Mouse (Mus musculus): ENCODE measurements around the gene Zdhhc14. TPM values are rescaled to one million over a fixed set of nuclear protein-coding genes. Genes with fewer than 3 reads are reported as not detected.

Gene Zdhhc14
- polyA plus RNA-seq, 1 experiment from 2014 or later: 6.2 TPM

DNA sequence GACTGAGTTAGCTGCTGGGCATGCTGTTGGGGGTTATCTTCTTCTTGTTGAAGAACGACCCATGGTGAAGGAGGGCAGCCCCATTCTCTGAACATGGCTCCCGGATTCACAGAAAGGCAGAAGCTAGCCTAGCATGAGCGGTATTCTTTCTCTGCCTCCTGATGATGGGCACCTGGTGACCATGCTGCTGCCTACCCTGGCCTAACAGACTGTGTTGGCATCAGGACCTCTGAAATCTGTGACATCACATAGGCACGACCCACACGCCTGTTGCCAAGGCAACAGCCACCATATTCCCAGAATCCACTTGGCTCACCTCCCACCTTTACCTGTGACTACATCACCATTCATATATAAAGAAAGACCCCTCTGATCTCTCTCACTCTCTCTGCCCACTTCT, 251.7 kb downstream of the Zdhhc14 start:
- H3K36me3 ChIP-seq (ENCODE audit: control insufficient read depth, insufficient read depth, low read length): 0 out of 2 replicates have a peak, but pooled peaks cover 2% of the 10 kb centered on the region
- H3K4me2 ChIP-seq: no peak overlapping the region
- H3K4me1 ChIP-seq (replicated peaks; ENCODE audit: control insufficient read depth, insufficient read depth, low read length): no peaks in the 10 kb centered on the region
- ATAC-seq (replicated peaks; ENCODE audit: low FRiP score) (no peak), DNase-seq (ENCODE audit: low spot score) (no peak)
- WGBS: 87% methylated on average over 5 of the region's 5 CpGs
- no peak overlapping the region for H3K27ac ChIP-seq (ENCODE audit: low read depth, low read length)
- no peak overlapping the region for H3K9ac ChIP-seq (ENCODE audit: low read depth, low read length)
- H3K9me3 ChIP-seq (ENCODE audit: control insufficient read depth, low read length): no peaks in the 10 kb centered on the region
- no peaks in the 10 kb centered on the region for H3K27me3 ChIP-seq (replicated peaks; ENCODE audit: control insufficient read depth, insufficient read depth, low read length)
- H3K4me3 ChIP-seq (ENCODE audit: low read depth, low read length): no peak overlapping the region

DNA sequence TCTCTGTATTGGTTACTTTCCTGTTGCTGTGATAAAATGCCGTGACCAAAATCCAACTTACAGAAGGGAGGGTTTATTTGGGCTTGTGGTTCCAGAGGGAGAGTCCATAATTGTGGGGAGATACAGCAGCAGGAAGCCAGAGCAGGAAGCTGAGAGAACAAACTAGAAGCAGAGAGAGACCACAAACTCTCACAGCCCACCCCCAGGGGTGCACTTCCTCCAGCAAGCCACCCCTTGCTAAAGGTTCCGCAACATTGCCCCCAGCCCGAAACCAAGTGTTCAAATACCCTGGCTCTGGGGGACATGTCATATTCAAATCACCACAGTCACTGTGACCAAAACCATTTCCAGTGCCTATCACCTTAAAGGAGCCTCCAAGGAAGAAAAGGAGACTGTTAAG, 254.0 kb downstream of the Zdhhc14 start:
- no peaks in the 10 kb centered on the region for H3K27me3 ChIP-seq (replicated peaks; ENCODE audit: control insufficient read depth, insufficient read depth, low read length)
- no peaks in the 10 kb centered on the region for H3K9me3 ChIP-seq (ENCODE audit: control insufficient read depth, low read length)
- H3K36me3 ChIP-seq (ENCODE audit: control insufficient read depth, insufficient read depth, low read length): 0 out of 2 replicates have a peak, but pooled peaks cover 2% of the 10 kb centered on the region
- H3K4me3 ChIP-seq (ENCODE audit: low read depth, low read length): no peak overlapping the region
- H3K27ac ChIP-seq (ENCODE audit: low read depth, low read length): no peak overlapping the region
- H3K4me1 ChIP-seq (replicated peaks; ENCODE audit: control insufficient read depth, insufficient read depth, low read length): no peaks in the 10 kb centered on the region
- DNase-seq (ENCODE audit: low spot score): no peak
- no peak overlapping the region for H3K4me2 ChIP-seq
- WGBS: 76% methylated on average over 3 of the region's 3 CpGs
- H3K9ac ChIP-seq (ENCODE audit: low read depth, low read length): no peak overlapping the region
- ATAC-seq (replicated peaks; ENCODE audit: low FRiP score): no peak

DNA sequence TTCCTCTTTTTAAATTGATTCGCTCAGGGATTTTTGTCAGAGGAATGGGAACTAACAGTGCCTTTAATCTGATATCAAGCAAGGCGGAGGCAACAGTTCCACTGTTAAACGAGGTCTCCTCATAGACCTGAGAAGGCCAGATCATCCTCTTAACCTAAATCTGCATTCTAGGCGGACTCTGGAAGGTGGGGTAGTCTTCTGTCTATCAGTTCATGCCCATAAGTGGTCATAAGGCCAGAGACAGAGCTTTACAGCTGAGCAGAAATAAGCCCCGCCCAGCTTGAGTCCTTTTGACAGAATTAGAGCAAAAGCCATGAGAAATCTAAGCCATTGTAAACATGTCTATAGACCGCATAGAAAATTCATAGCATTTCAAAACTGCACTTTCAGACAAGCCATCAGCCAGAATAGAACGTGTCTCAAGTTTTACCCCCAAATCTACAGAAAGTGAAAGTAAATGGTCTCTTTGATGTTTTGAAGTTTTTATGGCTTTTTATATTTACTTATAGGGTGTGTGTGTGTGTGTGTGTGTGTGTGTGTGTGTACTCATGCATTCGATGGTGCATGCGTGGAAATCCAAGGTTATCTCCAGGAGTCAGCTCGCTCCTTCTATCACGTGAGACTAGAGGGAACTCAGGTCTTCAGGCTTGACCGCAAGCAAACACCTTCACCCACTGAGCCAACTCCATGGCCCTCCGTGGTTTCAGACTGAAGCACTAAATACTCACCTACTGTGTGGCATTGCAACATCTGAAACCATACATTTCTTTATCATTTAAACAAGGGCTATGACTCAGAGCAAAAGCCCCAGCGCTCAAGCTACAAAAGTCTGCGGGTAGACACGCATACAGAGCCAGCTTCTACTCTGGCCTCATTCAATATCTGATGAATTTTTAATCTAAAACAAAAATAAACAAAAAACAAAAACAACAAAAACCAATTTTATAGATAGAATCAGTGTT, 255.5 kb downstream of the Zdhhc14 start:
- H3K4me3 ChIP-seq (ENCODE audit: low read depth, low read length): no peak overlapping the region
- ATAC-seq (replicated peaks; ENCODE audit: low FRiP score) (no peak), DNase-seq (ENCODE audit: low spot score) (no peak)
- H3K9me3 ChIP-seq (ENCODE audit: control insufficient read depth, low read length): no peaks in the 10 kb centered on the region
- 76% methylated on average over 16 of the region's 16 CpGs for WGBS
- no peak overlapping the region for H3K4me2 ChIP-seq
- H3K4me1 ChIP-seq (replicated peaks; ENCODE audit: control insufficient read depth, insufficient read depth, low read length): peaks cover 3% of the 10 kb centered on the region; the same call in 1 of the 2 replicates
- no peak overlapping the region for H3K27ac ChIP-seq (ENCODE audit: low read depth, low read length)
- no peaks in the 10 kb centered on the region for H3K27me3 ChIP-seq (replicated peaks; ENCODE audit: control insufficient read depth, insufficient read depth, low read length)
- no peak overlapping the region for H3K9ac ChIP-seq (ENCODE audit: low read depth, low read length)
- no peaks in the 10 kb centered on the region for H3K36me3 ChIP-seq (ENCODE audit: control insufficient read depth, insufficient read depth, low read length)

DNA sequence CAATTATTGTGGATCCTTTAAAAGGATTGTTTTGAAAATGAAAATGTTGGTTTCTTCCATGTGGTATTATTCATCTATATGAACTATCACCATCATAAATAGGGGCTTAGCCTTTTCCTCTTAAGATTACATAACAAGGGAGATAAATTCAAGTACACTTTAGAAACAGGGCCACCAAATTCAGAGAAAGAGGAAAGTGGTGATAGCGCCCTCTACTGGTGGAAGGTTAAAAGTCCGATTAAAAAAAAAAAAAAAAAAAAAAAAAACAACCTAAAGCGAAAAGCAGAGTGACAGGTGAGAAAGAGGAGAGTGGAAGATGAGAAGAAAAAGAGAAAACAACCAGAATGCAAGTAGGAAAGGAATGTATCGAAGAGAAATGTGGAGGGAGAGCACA, 256.1 kb downstream of the Zdhhc14 start:
- Histone ChIP-seq H3K4me3 (ENCODE audit: low read depth, low read length) (no peak overlapping the region), H3K27me3 (replicated peaks; ENCODE audit: control insufficient read depth, insufficient read depth, low read length) (no peaks in the 10 kb centered on the region), H3K4me2 (no peak overlapping the region), H3K27ac (ENCODE audit: low read depth, low read length) (no peak overlapping the region), H3K9ac (ENCODE audit: low read depth, low read length) (no peak overlapping the region), H3K4me1 (replicated peaks; ENCODE audit: control insufficient read depth, insufficient read depth, low read length) (peaks cover 4% of the 10 kb centered on the region; the same call in 1 of the 2 replicates), H3K36me3 (ENCODE audit: control insufficient read depth, insufficient read depth, low read length) (no peaks in the 10 kb centered on the region), H3K9me3 (ENCODE audit: control insufficient read depth, low read length) (no peaks in the 10 kb centered on the region)
- ATAC-seq (replicated peaks; ENCODE audit: low FRiP score) (no peak), DNase-seq (ENCODE audit: low spot score) (no peak)
- WGBS: 5% methylated on average over 4 of the region's 4 CpGs

DNA sequence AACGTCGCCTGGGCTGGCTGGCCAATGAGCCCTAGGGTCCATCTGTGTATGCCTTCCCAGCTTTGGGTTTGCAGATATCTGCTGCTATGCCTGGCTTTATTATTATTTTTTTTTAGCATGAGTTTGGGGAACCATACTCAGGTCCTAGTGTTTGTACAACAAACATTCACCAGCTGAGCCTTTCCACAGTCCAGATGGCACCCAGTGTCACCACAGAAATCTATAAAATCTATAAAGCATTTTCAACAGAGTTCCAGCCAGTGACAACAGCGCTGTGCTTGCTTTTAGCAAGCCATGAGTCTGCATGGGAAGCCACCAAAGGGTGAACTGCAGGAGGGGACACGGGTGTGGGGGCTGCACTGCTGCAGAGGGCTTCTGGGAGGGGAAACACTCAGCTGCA, 257.9 kb downstream of the Zdhhc14 start:
- peaks cover 4% of the 10 kb centered on the region; the same call in 1 of the 2 replicates for H3K4me1 ChIP-seq (replicated peaks; ENCODE audit: control insufficient read depth, insufficient read depth, low read length)
- H3K27ac ChIP-seq (ENCODE audit: low read depth, low read length): no peak overlapping the region
- ATAC-seq (replicated peaks; ENCODE audit: low FRiP score) (no peak), DNase-seq (ENCODE audit: low spot score) (no peak)
- H3K36me3 ChIP-seq (ENCODE audit: control insufficient read depth, insufficient read depth, low read length): no peaks in the 10 kb centered on the region
- H3K27me3 ChIP-seq (replicated peaks; ENCODE audit: control insufficient read depth, insufficient read depth, low read length): no peaks in the 10 kb centered on the region
- no peak overlapping the region for H3K4me2 ChIP-seq
- H3K9ac ChIP-seq (ENCODE audit: low read depth, low read length): no peak overlapping the region
- H3K9me3 ChIP-seq (ENCODE audit: control insufficient read depth, low read length): no peaks in the 10 kb centered on the region
- 68% methylated on average over 4 of the region's 4 CpGs for WGBS
- H3K4me3 ChIP-seq (ENCODE audit: low read depth, low read length): no peak overlapping the region

- WGBS: 74% methylated on average over 3 of the region's 3 CpGs
- H3K9ac ChIP-seq (ENCODE audit: low read depth, low read length): no peak overlapping the region
- H3K27me3 ChIP-seq (replicated peaks; ENCODE audit: control insufficient read depth, insufficient read depth, low read length): no peaks in the 10 kb centered on the region
- DNase-seq (ENCODE audit: low spot score): no peak
- H3K27ac ChIP-seq (ENCODE audit: low read depth, low read length): no peak overlapping the region
- no peak for ATAC-seq (replicated peaks; ENCODE audit: low FRiP score)
- peaks cover 4% of the 10 kb centered on the region; the same call in 1 of the 2 replicates for H3K4me1 ChIP-seq (replicated peaks; ENCODE audit: control insufficient read depth, insufficient read depth, low read length)
- no peak overlapping the region for H3K4me3 ChIP-seq (ENCODE audit: low read depth, low read length)
- H3K9me3 ChIP-seq (ENCODE audit: control insufficient read depth, low read length): no peaks in the 10 kb centered on the region
- H3K4me2 ChIP-seq: no peak overlapping the region
- H3K36me3 ChIP-seq (ENCODE audit: control insufficient read depth, insufficient read depth, low read length): no peaks in the 10 kb centered on the region
Observed at GRCm38 (mm10) chr17:5751066-5751465, 258.7 kb downstream of the Zdhhc14 start.

DNA sequence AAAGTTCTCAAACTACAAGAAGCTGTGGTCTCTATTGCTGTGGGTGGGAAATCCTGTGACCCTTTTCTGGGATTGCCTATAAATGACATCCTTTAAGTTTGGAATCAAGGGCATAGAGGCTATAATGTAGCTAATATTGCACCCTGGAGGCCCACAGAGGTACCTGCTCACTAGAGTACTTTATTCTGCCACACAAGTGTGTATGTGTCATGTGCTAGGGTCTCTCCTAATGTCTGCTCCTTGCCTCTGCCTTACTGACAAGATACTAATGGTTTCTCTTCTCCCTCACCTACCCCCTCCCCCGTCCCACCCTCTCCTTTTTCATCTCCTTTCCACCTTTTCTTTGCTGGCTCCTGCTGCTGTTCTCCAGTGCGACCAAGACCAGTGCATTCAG, 260.0 kb downstream of the Zdhhc14 start:
- no peak for DNase-seq (ENCODE audit: low spot score)
- Histone ChIP-seq H3K4me3 (ENCODE audit: low read depth, low read length) (peak overlapping the region; percentile 34; the same call in 1 of the 2 replicates), H3K36me3 (ENCODE audit: control insufficient read depth, insufficient read depth, low read length) (no peaks in the 10 kb centered on the region), H3K4me2 (peak overlapping the region; percentile 68), H3K9me3 (ENCODE audit: control insufficient read depth, low read length) (no peaks in the 10 kb centered on the region), H3K27ac (ENCODE audit: low read depth, low read length) (no peak overlapping the region), H3K9ac (ENCODE audit: low read depth, low read length) (no peak overlapping the region), H3K27me3 (replicated peaks; ENCODE audit: control insufficient read depth, insufficient read depth, low read length) (no peaks in the 10 kb centered on the region), H3K4me1 (replicated peaks; ENCODE audit: control insufficient read depth, insufficient read depth, low read length) (peaks cover 4% of the 10 kb centered on the region; the same call in 1 of the 2 replicates)
- no peak for ATAC-seq (replicated peaks; ENCODE audit: low FRiP score)
- 48% methylated on average over 2 of the region's 2 CpGs for WGBS

GRCm38 (mm10) chr17:5752716-5753585, 260.6 kb downstream of the Zdhhc14 start:
- Histone ChIP-seq H3K36me3 (ENCODE audit: control insufficient read depth, insufficient read depth, low read length) (no peaks in the 10 kb centered on the region), H3K4me1 (replicated peaks; ENCODE audit: control insufficient read depth, insufficient read depth, low read length) (peaks cover 4% of the 10 kb centered on the region; the same call in 1 of the 2 replicates), H3K9me3 (ENCODE audit: control insufficient read depth, low read length) (no peaks in the 10 kb centered on the region), H3K27ac (ENCODE audit: low read depth, low read length) (no peak overlapping the region), H3K4me2 (peak overlapping the region; percentile 68), H3K9ac (ENCODE audit: low read depth, low read length) (no peak overlapping the region), H3K27me3 (replicated peaks; ENCODE audit: control insufficient read depth, insufficient read depth, low read length) (no peaks in the 10 kb centered on the region), H3K4me3 (ENCODE audit: low read depth, low read length) (peak overlapping the region; percentile 34)
- peak; percentile 59; the same call in 1 of the 2 replicates for ATAC-seq (replicated peaks; ENCODE audit: low FRiP score)
- WGBS: 16% methylated on average over 29 of the region's 29 CpGs
- DNase-seq (ENCODE audit: low spot score): peak; percentile 73

All from liver, embryonic 11.5 days (tissue).